Mouse (Mus musculus) midbrain, postnatal 0 days (tissue): Measurements from ENCODE around the gene Atp5g1. TPM values are rescaled to one million over a fixed set of nuclear protein-coding genes. Genes with fewer than 3 reads are reported as not detected.

Source experiments
- ATAC-seq: fragments of 200-750 bp; cut with Nextera tagmentation; 2 replicates; pipeline ENCODE4 v1.8.0; 2017; ENCODE audit warnings: moderate number of reproducible peaks, mild to moderate bottlenecking, moderate TSS enrichment, moderate library complexity; ENCODE audit not compliant: low FRiP score
- DNase-seq: peaks from one replicate; pipeline ENCODE4 v3.0.0-alpha.2; 2015; ENCODE audit warnings: low spot score
- H3K27ac ChIP-seq: fragments of 300-500 bp; sonication (generic); 2 replicates; pipeline ENCODE4 v1.5.1; 2014; ENCODE audit warnings: low read depth, mild to moderate bottlenecking, low read length, mixed read lengths
- H3K27me3 ChIP-seq: fragments of 300-500 bp; sonication (generic); 2 replicates; pipeline ENCODE4 v1.6.1; 2014; ENCODE audit warnings: low read length, control low read depth, mixed read lengths; ENCODE audit not compliant: insufficient read depth
- H3K36me3 ChIP-seq: fragments of 300-500 bp; sonication (generic); 2 replicates; pipeline ENCODE4 v1.6.1; 2014; ENCODE audit warnings: low read length, control low read depth, mixed read lengths; ENCODE audit not compliant: insufficient read depth
- H3K4me1 ChIP-seq: fragments of 300-500 bp; sonication (generic); 2 replicates; pipeline ENCODE4 v1.6.1; 2014; ENCODE audit warnings: mild to moderate bottlenecking, control low read depth, antibody characterized with exemption, low read length, mixed read lengths; ENCODE audit not compliant: insufficient read depth
- H3K4me2 ChIP-seq: fragments of 300-500 bp; sonication (generic); 2 replicates; pipeline ENCODE4 v1.6.1; 2014; ENCODE audit warnings: low read depth, mild to moderate bottlenecking, low read length, mixed read lengths; ENCODE audit not compliant: poor library complexity, severe bottlenecking
- H3K4me3 ChIP-seq: fragments of 300-500 bp; sonication (generic); 2 replicates; pipeline ENCODE4 v1.5.1; 2014; ENCODE audit warnings: low read depth, mild to moderate bottlenecking, low read length, moderate library complexity
- H3K9ac ChIP-seq: fragments of 300-500 bp; sonication (generic); replicated peaks from 2 replicates; pipeline ENCODE4 v1.6.1; 2014; ENCODE audit warnings: mild to moderate bottlenecking, low read length, moderate library complexity, mixed read lengths; ENCODE audit not compliant: poor library complexity, severe bottlenecking
- H3K9me3 ChIP-seq: fragments of 300-500 bp; sonication (generic); 2 replicates; pipeline ENCODE4 v1.6.1; 2016; ENCODE audit warnings: low read length, control low read depth
- CTCF ChIP-seq: IDR thresholded peaks from 2 replicates; pipeline ENCODE4 v1.5.1; 2016; ENCODE audit warnings: antibody characterized with exemption, mild to moderate bottlenecking
- WGBS: fragments of 180-500 bp; shearing (Covaris S2); extraction: QIAGEN DNeasy Blood & Tissue Kit; methylation state at CpG from one replicate; pipeline ENCODE4 v1.1.7; 2014; 5-methylcytosine and 5-hydroxymethylcytosine counted together
- polyA plus RNA-seq: library from polyadenylated mRNA; unstranded; fragments of >200 nt; fragmentation: Nextera tagmentation; extraction: Ambion mirVana; gene quantifications from 2 replicates; pipeline ENCODE4 v1.2.1, GENCODE M21; 2015
- total RNA-seq: library from RNA; depleted of rRNA; stranded (reverse); fragments of >200 nt; gene quantifications from 2 replicates; pipeline ENCODE4 v1.2.3, GENCODE M21; 2014

Atp5g1 gene
- total and polyA plus RNA-seq, 2 experiments from 2014 or later, result 710 to 984 TPM

DNA sequence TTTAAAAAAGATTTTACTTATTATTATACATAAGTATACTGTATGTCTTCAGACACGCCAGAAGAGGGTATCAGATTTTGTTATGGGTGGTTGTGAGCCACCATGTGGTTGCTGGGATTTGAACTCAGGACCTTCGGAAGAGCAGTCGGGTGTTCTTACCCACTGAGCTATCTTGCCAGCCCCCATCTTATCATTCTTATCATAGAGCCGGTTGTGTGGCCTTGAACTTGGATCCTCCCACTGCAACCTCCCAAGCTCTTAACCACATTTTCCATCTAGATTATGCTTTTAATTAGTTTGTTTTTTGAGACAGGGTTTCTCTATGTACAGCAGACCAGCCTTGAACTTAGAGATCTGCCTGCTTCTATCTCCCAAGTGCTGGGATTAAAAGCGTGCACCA lies 38.0 kb downstream of the Atp5g1 start:
- DNase-seq, result no peak

DNA sequence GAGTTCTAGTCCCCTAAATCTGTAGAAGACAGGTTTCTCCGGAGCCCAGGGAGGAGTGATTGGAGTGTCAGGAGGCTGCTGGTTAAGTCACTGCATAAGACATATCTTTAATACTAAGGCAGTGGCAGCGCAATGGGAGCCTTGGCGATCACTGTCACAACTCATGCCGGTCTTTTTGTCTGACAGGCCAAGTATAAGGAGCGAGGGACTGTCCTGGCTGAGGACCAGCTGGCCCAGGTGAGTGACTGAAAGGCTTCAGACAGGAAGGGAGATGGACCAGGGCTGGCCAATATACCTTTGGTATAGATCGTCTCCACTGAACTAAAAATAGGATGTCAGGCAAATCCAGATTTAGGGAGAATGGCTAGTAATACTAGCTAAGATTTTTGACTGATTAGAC lies 40.3 kb downstream of the Atp5g1 start:
- DNase-seq (no peak), ATAC-seq (peak; percentile 7; the same call in 1 of the 2 replicates)
- H3K9ac ChIP-seq, result peak overlapping the region; percentile 74
- 15% methylated on average over 6 of the region's 6 CpGs for WGBS
- no peaks in the 10 kb centered on the region for H3K9me3 ChIP-seq
- TF ChIP-seq CTCF, result no peak
- H3K36me3 ChIP-seq, result peaks cover 10% of the 10 kb centered on the region
- H3K4me1 ChIP-seq, result no peaks in the 10 kb centered on the region
- peak overlapping the region; percentile 84 for H3K4me3 ChIP-seq
- H3K27ac ChIP-seq, result peak overlapping the region; percentile 63
- peak overlapping the region; percentile 91 for H3K4me2 ChIP-seq
- no peaks in the 10 kb centered on the region for H3K27me3 ChIP-seq

More for the DNA sequence above, 38.0 kb downstream of the Atp5g1 start:
- no peaks in the 10 kb centered on the region for H3K4me1 ChIP-seq
- no peak overlapping the region for H3K27ac ChIP-seq
- no peak overlapping the region for H3K9ac ChIP-seq
- H3K36me3 ChIP-seq, result peaks cover 10% of the 10 kb centered on the region
- ATAC-seq, result no peak
- no peak overlapping the region for H3K4me3 ChIP-seq
- no peaks in the 10 kb centered on the region for H3K9me3 ChIP-seq
- WGBS, result 93% methylated on average over 5 of the region's 5 CpGs
- no peaks in the 10 kb centered on the region for H3K27me3 ChIP-seq
- H3K4me2 ChIP-seq, result no peak overlapping the region
- TF ChIP-seq CTCF, result no peak

DNA sequence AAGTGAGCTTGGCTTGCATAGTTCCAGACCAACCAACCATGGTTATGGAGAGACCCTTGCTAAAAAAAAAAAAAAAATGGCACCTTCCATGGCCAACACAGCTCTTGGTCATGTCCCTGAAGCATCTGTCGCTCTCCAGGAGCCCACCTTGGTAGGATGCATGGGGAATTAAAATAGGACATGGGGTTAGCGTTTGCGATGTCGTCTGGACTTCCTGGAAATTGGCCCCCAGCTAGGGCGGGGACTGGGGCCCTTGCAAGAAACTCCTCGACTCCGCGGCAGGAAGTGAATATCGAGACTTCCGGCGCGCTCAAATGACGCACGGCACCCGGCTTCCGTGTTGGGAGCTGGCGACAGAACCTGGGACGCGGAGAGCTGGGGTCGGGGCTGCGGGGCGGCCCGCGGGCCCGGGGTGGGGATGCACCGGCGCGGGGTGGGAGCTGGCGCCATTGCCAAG lies 40.8 kb downstream of the Atp5g1 start, which contains the start of gene Snf8:
Gene Snf8 (plus strand): TSS at position 290 of the 457 bp plus-strand sequence.
- H3K4me1 ChIP-seq, result no peaks in the 10 kb centered on the region
- under 1% methylated on average over 28 of the region's 29 CpGs for WGBS
- H3K36me3 ChIP-seq, result peaks cover 10% of the 10 kb centered on the region
- H3K9ac ChIP-seq, result peak within 1 kb of the TSS; percentile 74
- H3K9me3 ChIP-seq, result no peaks in the 10 kb centered on the region
- H3K4me2 ChIP-seq, result peak within 1 kb of the TSS; percentile 91
- peak within 1 kb of the TSS; percentile 84 for H3K4me3 ChIP-seq
- DNase-seq (peak; percentile 95), ATAC-seq (peak; percentile 76)
- H3K27ac ChIP-seq, result peak within 1 kb of the TSS; percentile 63
- H3K27me3 ChIP-seq, result no peaks in the 10 kb centered on the region
- no peak for TF ChIP-seq CTCF

DNA sequence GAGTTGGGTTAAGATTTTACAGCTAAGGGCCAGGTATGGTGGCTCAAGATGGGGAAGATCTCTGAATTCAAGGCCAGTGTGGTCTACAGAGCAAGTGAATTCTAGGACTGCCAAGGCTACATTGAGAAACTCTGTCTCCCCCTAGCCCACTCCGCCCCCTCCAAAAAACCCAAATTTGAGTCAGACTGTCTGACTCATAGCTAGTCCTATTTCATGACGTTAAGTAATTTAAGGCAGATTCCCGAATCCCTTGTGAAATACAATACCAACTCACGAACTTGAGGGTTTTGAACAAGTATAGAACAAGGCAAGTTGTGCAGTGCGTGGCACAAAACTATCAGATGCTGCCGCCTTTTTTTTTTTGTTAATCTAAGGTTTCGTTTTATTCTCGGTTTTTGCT lies 41.4 kb downstream of the Atp5g1 start:
- no peaks in the 10 kb centered on the region for H3K9me3 ChIP-seq
- no peaks in the 10 kb centered on the region for H3K4me1 ChIP-seq
- H3K4me2 ChIP-seq, result peak overlapping the region; percentile 91
- H3K4me3 ChIP-seq, result peak overlapping the region; percentile 84
- peaks cover 3% of the 10 kb centered on the region; the same call in 1 of the 2 replicates for H3K27me3 ChIP-seq
- H3K9ac ChIP-seq, result peak overlapping the region; percentile 74
- peak overlapping the region; percentile 63; the same call in 1 of the 2 replicates for H3K27ac ChIP-seq
- DNase-seq, result no peak
- H3K36me3 ChIP-seq, result peaks cover 6% of the 10 kb centered on the region
- ATAC-seq, result no peak
- TF ChIP-seq CTCF, result no peak
- 53% methylated on average over 8 of the region's 8 CpGs for WGBS

DNA sequence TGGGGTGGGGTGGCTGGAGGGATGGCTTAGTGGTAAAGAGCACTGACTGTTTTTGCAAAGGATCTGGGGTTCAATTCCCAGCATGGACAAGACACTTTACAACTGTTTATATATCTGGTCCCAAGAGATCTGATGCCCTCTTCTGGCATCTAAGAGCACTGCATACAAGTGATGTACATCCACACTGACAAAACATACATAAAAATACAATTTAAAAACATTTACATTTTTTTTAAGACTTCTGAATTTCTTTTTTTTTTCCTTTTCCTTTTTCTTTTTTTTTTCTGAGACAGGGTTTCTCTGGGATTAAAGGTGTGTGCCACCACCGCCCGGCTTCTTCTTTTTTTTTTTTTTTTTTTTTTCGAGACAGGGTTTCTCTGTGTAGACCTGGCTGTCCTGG lies 42.2 kb downstream of the Atp5g1 start:
- Histone ChIP-seq H3K36me3 (0 out of 2 replicates have a peak, but pooled peaks cover 3% of the 10 kb centered on the region), H3K9ac (no peak overlapping the region), H3K27ac (no peak overlapping the region), H3K27me3 (peaks cover 7% of the 10 kb centered on the region; the same call in 1 of the 2 replicates), H3K9me3 (no peaks in the 10 kb centered on the region), H3K4me3 (no peak overlapping the region), H3K4me2 (no peak overlapping the region), H3K4me1 (no peaks in the 10 kb centered on the region)
- TF ChIP-seq CTCF, result peak; percentile 52
- DNase-seq (peak; percentile 24), ATAC-seq (no peak)
- WGBS, result 94% methylated on average over 2 of the region's 3 CpGs

DNA sequence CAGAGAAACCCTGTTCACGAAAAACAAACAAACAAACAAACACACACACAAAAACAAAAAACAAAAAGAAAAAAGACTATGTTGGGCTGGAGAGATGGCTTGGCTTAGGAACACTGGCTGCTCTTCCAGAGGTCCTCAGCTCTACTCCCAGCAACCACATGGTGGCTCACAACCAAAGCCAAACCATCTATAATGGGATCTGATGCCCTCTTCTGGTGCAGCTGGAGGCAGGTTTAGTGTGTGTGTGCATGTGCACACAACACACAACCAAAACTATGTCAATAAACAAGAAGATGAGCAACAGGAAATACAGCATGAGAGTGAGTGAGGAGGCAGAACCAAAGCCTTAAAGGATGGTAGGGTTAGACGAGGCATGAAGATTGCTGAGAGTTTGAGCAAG lies 43.8 kb downstream of the Atp5g1 start:
- H3K27ac ChIP-seq, result no peak overlapping the region
- ATAC-seq, result no peak
- no peak for DNase-seq
- H3K36me3 ChIP-seq, result no peaks in the 10 kb centered on the region
- no peak overlapping the region for H3K4me3 ChIP-seq
- TF ChIP-seq CTCF, result peak; percentile 50
- no peak overlapping the region for H3K9ac ChIP-seq
- H3K9me3 ChIP-seq, result no peaks in the 10 kb centered on the region
- no peak overlapping the region for H3K4me2 ChIP-seq
- peaks cover 7% of the 10 kb centered on the region; the same call in 1 of the 2 replicates for H3K27me3 ChIP-seq
- WGBS, result 84% methylated on average over 2 of the region's 2 CpGs
- no peaks in the 10 kb centered on the region for H3K4me1 ChIP-seq
